ENCODE assay signal across 8 mouse cellular contexts in genomic region chr8:83622389-83622989, GRCm38 (mm10). TPM values are rescaled to one million over a fixed set of nuclear protein-coding genes. Genes with fewer than 3 reads are reported as not detected.
DNase-seq lines count a peak whose midpoint lies in the region; ATAC-seq lines count a peak whose summit lies in the region.

No protein-coding gene starts in this region.

- 0 out of 2 replicates have a peak, but pooled peaks cover 3% of the 10 kb centered on the region for H3K4me1 ChIP-seq in intestine, embryonic 14.5 days (replicated peaks; ENCODE audit: control insufficient read depth, insufficient read depth, low read length)

- H3K4me2 ChIP-seq in intestine, embryonic 14.5 days (ENCODE audit: low read length), result peak overlapping the region; percentile 61

- peak; percentile 85 for ATAC-seq in intestine, embryonic 14.5 days (replicated peaks; ENCODE audit: low FRiP score, low TSS enrichment, low read depth)

- no peaks in the 10 kb centered on the region for H3K9me3 ChIP-seq in intestine, embryonic 14.5 days (ENCODE audit: control insufficient read depth, low read length)

- H3K27me3 ChIP-seq in intestine, embryonic 14.5 days (replicated peaks; ENCODE audit: control insufficient read depth, insufficient read depth, low read length), result no peaks in the 10 kb centered on the region

- peak; percentile 80 to 90 for DNase-seq in adrenal gland, adult 18-20 months (ENCODE audit: low spot score in 2 of 2)
- DNase-seq in embryo, embryonic 10.5 days (ENCODE audit: low spot score), result peak; percentile 89
- DNase-seq in gastrocnemius, postnatal 14 days, result peak; percentile 87
- peak; percentile 93 for DNase-seq in intestine, embryonic 14.5 days (ENCODE audit: low spot score)
- peak; percentile 93 to 95 for DNase-seq in left cerebral cortex, postnatal 14 days (ENCODE audit: low spot score in 2 of 2)
- DNase-seq in mesoderm, embryonic 11.5 days (ENCODE audit: low read depth, low spot score), result peak; percentile 89
- peak; percentile 86 for DNase-seq in right cerebral cortex, postnatal 25 days
- peak; percentile 83 to 89 for DNase-seq in urinary bladder, postnatal 36 days (ENCODE audit: low spot score in 2 of 2)

- 0 out of 2 replicates have a peak overlapping the region, but pooled peaks have one; percentile 22 for H3K9ac ChIP-seq in intestine, embryonic 14.5 days (ENCODE audit: low read length)

- 10% methylated on average over 23 of the region's 23 CpGs for WGBS in intestine, embryonic 14.5 days

- no peak overlapping the region for H3K27ac ChIP-seq in intestine, embryonic 14.5 days (ENCODE audit: low read depth)

- H3K4me3 ChIP-seq in intestine, embryonic 14.5 days (ENCODE audit: low read depth, low read length), result peak overlapping the region; percentile 24

- intact Hi-C loops in gastrocnemius, postnatal 14 days (cut with DNase I; ENCODE audit: low total_unique reads), result no loop called here
- intact Hi-C loops in left cerebral cortex, postnatal 14 days (cut with DNase I), result no loop called here

- no peaks in the 10 kb centered on the region for H3K36me3 ChIP-seq in intestine, embryonic 14.5 days (ENCODE audit: control insufficient read depth, insufficient read depth, low read length)

RNA-seq across cellular contexts. Expression of gene Dnajb1, which starts 14.5 kb away (rescaled TPM):
- 10 to 100 TPM; 75.9 to 83.0 TPM for total RNA-seq in adrenal gland, adult 18-20 months (2021)
- 1 to 10 TPM; 7.0 to 7.4 TPM for total RNA-seq in gastrocnemius, postnatal 14 days (2021)
- 46.5 and 48.7 TPM in 2 replicates for polyA plus RNA-seq in intestine, embryonic 14.5 days (2014; fragmentation: Nextera tagmentation; extraction: Ambion mirVana)
- 10 to 100 TPM; 38.4 to 40.0 TPM for total RNA-seq in left cerebral cortex, postnatal 14 days (2021)

RNA-seq across cellular contexts. Expression of gene Tecr, which starts 14.7 kb away (rescaled TPM):
- total RNA-seq in adrenal gland, adult 18-20 months (2021), result 100 to 1,000 TPM; 498 to 523 TPM
- 100 to 1,000 TPM; 474 to 504 TPM for total RNA-seq in gastrocnemius, postnatal 14 days (2021)
- polyA plus RNA-seq in intestine, embryonic 14.5 days (2014; fragmentation: Nextera tagmentation; extraction: Ambion mirVana), result 660 and 684 TPM in 2 replicates
- 100 to 1,000 TPM; 587 to 600 TPM for total RNA-seq in left cerebral cortex, postnatal 14 days (2021)

RNA-seq across cellular contexts. Expression of gene Gipc1, which starts 30.0 kb away (rescaled TPM):
- total RNA-seq in adrenal gland, adult 18-20 months (2021), result 10 to 100 TPM; 26.2 to 29.8 TPM
- 10 to 100 TPM; 25.4 to 26.6 TPM for total RNA-seq in gastrocnemius, postnatal 14 days (2021)
- 158 and 160 TPM in 2 replicates for polyA plus RNA-seq in intestine, embryonic 14.5 days (2014; fragmentation: Nextera tagmentation; extraction: Ambion mirVana)
- total RNA-seq in left cerebral cortex, postnatal 14 days (2021), result 100 to 1,000 TPM; 104 to 109 TPM

RNA-seq across cellular contexts. Expression of gene Ptger1, which starts 44.0 kb away (rescaled TPM):
- under 1 TPM; 0.45 to 0.99 TPM for total RNA-seq in adrenal gland, adult 18-20 months (2021)
- under 1 TPM; 0.13 to 0.49 TPM for total RNA-seq in gastrocnemius, postnatal 14 days (2021)
- 1.3 and 2.0 TPM in 2 replicates for polyA plus RNA-seq in intestine, embryonic 14.5 days (2014; fragmentation: Nextera tagmentation; extraction: Ambion mirVana)
- 1 to 10 TPM; 1.4 to 1.5 TPM for total RNA-seq in left cerebral cortex, postnatal 14 days (2021)

RNA-seq across cellular contexts. Expression of gene Ndufb7, which starts 56.0 kb away (rescaled TPM):
- 100 to 1,000 TPM; 220 to 282 TPM for total RNA-seq in adrenal gland, adult 18-20 months (2021)
- total RNA-seq in gastrocnemius, postnatal 14 days (2021), result 100 to 1,000 TPM; 439 to 462 TPM
- 364 and 372 TPM in 2 replicates for polyA plus RNA-seq in intestine, embryonic 14.5 days (2014; fragmentation: Nextera tagmentation; extraction: Ambion mirVana)
- total RNA-seq in left cerebral cortex, postnatal 14 days (2021), result 100 to 1,000 TPM; 141 to 147 TPM

Comparison
In these comparisons a context has a peak if more than half of its experiments do, and no peak if none do; other contexts are left out.
1. RNA of gene Dnajb1, which starts 14.5 kb away (total RNA-seq): 75.9 to 83.0 TPM in adrenal gland, adult 18-20 months and 38.4 to 40.0 TPM in left cerebral cortex, postnatal 14 days; 7.0 to 7.4 TPM in gastrocnemius, postnatal 14 days; every median in the first group is over 4 times any median in the second.
2. Peak in every context shown above with its lines, with median percentiles within 50 percentile points of each other: DNase-seq.